Mouse (Mus musculus) heart, embryonic 16.5 days (tissue): Measurements from ENCODE around the gene Pigt. TPM values are rescaled to one million over a fixed set of nuclear protein-coding genes. Genes with fewer than 3 reads are reported as not detected.

ENCODE experiments used
- ATAC-seq: fragments of 200-750 bp; cut with Nextera tagmentation; replicated peaks from 2 replicates; pipeline ENCODE4 v1.8.0; 2017; ENCODE audit warnings: moderate number of reproducible peaks; ENCODE audit not compliant: insufficient read depth, low FRiP score; ENCODE audit errors: extremely low read depth
- H3K27ac ChIP-seq: fragments of 300-500 bp; sonication (generic); 2 replicates; pipeline ENCODE4 v1.5.1; 2014; ENCODE audit warnings: mild to moderate bottlenecking, low read length, control low read depth, moderate library complexity
- H3K27me3 ChIP-seq: fragments of 300-500 bp; sonication (generic); 2 replicates; pipeline ENCODE4 v1.6.1; 2014; ENCODE audit warnings: low read length, mixed read lengths; ENCODE audit not compliant: control insufficient read depth, insufficient read depth
- H3K36me3 ChIP-seq: fragments of 300-500 bp; sonication (generic); 2 replicates; pipeline ENCODE4 v1.6.1; 2014; ENCODE audit not compliant: control insufficient read depth, insufficient read depth
- H3K4me1 ChIP-seq: fragments of 300-500 bp; sonication (generic); 2 replicates; pipeline ENCODE4 v1.6.1; 2014; ENCODE audit warnings: low read length, mixed read lengths; ENCODE audit not compliant: control insufficient read depth, insufficient read depth
- H3K4me2 ChIP-seq: fragments of 300-500 bp; sonication (generic); 2 replicates; pipeline ENCODE4 v1.6.1; 2014; ENCODE audit warnings: low read depth, mild to moderate bottlenecking, control low read depth, low read length
- H3K4me3 ChIP-seq: fragments of 300-500 bp; sonication (generic); 2 replicates; pipeline ENCODE4 v1.5.1; 2014; ENCODE audit warnings: mild to moderate bottlenecking, control low read depth, low read length
- H3K9ac ChIP-seq: fragments of 300-500 bp; sonication (generic); 2 replicates; pipeline ENCODE4 v1.6.1; 2014; ENCODE audit warnings: low read length, control low read depth
- H3K9me3 ChIP-seq: fragments of 300-500 bp; sonication (generic); replicated peaks from 2 replicates; pipeline ENCODE4 v1.6.1; 2016; ENCODE audit warnings: low read length; ENCODE audit not compliant: control insufficient read depth
- WGBS: fragments of 180-500 bp; shearing (Covaris S2); extraction: QIAGEN DNeasy Blood & Tissue Kit; methylation state at CpG from one replicate; pipeline ENCODE4 v1.1.7; 2014; 5-methylcytosine and 5-hydroxymethylcytosine counted together
- polyA plus RNA-seq: library from polyadenylated mRNA; unstranded; fragments of >200 nt; fragmentation: Nextera tagmentation; extraction: Ambion mirVana; gene quantifications from 2 replicates; pipeline ENCODE4 v1.2.1, GENCODE M21; 2015

Gene Pigt
- polyA plus RNA-seq, 1 experiment from 2014 or later, result 46.2 TPM

- no peak overlapping the region for H3K4me2 ChIP-seq
- H3K9me3 ChIP-seq, result peaks cover 4% of the 10 kb centered on the region
- no peak for ATAC-seq
- H3K4me3 ChIP-seq, result no peak overlapping the region
- 82% methylated on average over 7 of the region's 7 CpGs for WGBS
- no peaks in the 10 kb centered on the region; the same call in 1 of the 2 replicates for H3K36me3 ChIP-seq
- H3K9ac ChIP-seq, result no peak overlapping the region
- H3K27ac ChIP-seq, result no peak overlapping the region
- peaks cover 4% of the 10 kb centered on the region; the same call in 1 of the 2 replicates for H3K27me3 ChIP-seq
- no peaks in the 10 kb centered on the region for H3K4me1 ChIP-seq
Measured at GRCm38 (mm10) chr2:164542598-164542997, 45.3 kb downstream of the Pigt start.

GRCm38 (mm10) chr2:164543745-164544144 is 46.4 kb downstream of the Pigt start:
- peaks cover 4% of the 10 kb centered on the region for H3K9me3 ChIP-seq
- WGBS, result 54% methylated on average over 2 of the region's 2 CpGs

GRCm38 (mm10) chr2:164544454-164545097 is 47.3 kb downstream of the Pigt start:
- Histone ChIP-seq H3K9ac (no peak overlapping the region), H3K9me3 (peaks cover 4% of the 10 kb centered on the region), H3K36me3 (no peaks in the 10 kb centered on the region; the same call in 1 of the 2 replicates), H3K27ac (no peak overlapping the region), H3K4me3 (no peak overlapping the region), H3K27me3 (peaks cover 2% of the 10 kb centered on the region; the same call in 1 of the 2 replicates), H3K4me2 (no peak overlapping the region), H3K4me1 (no peaks in the 10 kb centered on the region)
- no peak for ATAC-seq
- 37% methylated on average over 5 of the region's 5 CpGs for WGBS

More at GRCm38 (mm10) chr2:164543745-164544144, 46.4 kb downstream of the Pigt start:
- Histone ChIP-seq H3K27ac (no peak overlapping the region), H3K4me1 (no peaks in the 10 kb centered on the region), H3K36me3 (no peaks in the 10 kb centered on the region; the same call in 1 of the 2 replicates), H3K9ac (no peak overlapping the region), H3K4me2 (no peak overlapping the region), H3K27me3 (peaks cover 2% of the 10 kb centered on the region; the same call in 1 of the 2 replicates), H3K4me3 (no peak overlapping the region)
- no peak for ATAC-seq

- WGBS, result 33% methylated on average over 4 of the region's 4 CpGs
- Histone ChIP-seq H3K4me1 (no peaks in the 10 kb centered on the region), H3K36me3 (no peaks in the 10 kb centered on the region), H3K9ac (no peak overlapping the region), H3K4me2 (no peak overlapping the region), H3K27ac (no peak overlapping the region), H3K9me3 (no peaks in the 10 kb centered on the region), H3K27me3 (peaks cover 10% of the 10 kb centered on the region), H3K4me3 (no peak overlapping the region)
- ATAC-seq, result no peak
Measured at GRCm38 (mm10) chr2:164549338-164549737, 52.0 kb downstream of the Pigt start.

- Histone ChIP-seq H3K27me3 (peaks cover 10% of the 10 kb centered on the region), H3K27ac (no peak overlapping the region), H3K9me3 (no peaks in the 10 kb centered on the region), H3K4me3 (no peak overlapping the region), H3K4me2 (no peak overlapping the region), H3K4me1 (no peaks in the 10 kb centered on the region), H3K9ac (no peak overlapping the region), H3K36me3 (no peaks in the 10 kb centered on the region)
- 24% methylated on average over 10 of the region's 10 CpGs for WGBS
- ATAC-seq, result no peak
Measured at GRCm38 (mm10) chr2:164549963-164550894, 52.9 kb downstream of the Pigt start.

GRCm38 (mm10) chr2:164550895-164551269 is 53.6 kb downstream of the Pigt start:
- WGBS, result 67% methylated on average over 2 of the region's 2 CpGs
- Histone ChIP-seq H3K9ac (no peak overlapping the region), H3K4me3 (no peak overlapping the region), H3K4me2 (no peak overlapping the region), H3K27me3 (peaks cover 10% of the 10 kb centered on the region), H3K4me1 (no peaks in the 10 kb centered on the region), H3K27ac (no peak overlapping the region), H3K36me3 (no peaks in the 10 kb centered on the region), H3K9me3 (no peaks in the 10 kb centered on the region)
- no peak for ATAC-seq

- H3K4me1 ChIP-seq, result no peaks in the 10 kb centered on the region
- no peaks in the 10 kb centered on the region for H3K9me3 ChIP-seq
- no peak overlapping the region for H3K4me2 ChIP-seq
- H3K27me3 ChIP-seq, result peaks cover 10% of the 10 kb centered on the region
- H3K27ac ChIP-seq, result no peak overlapping the region
- WGBS, result 79% methylated on average over 9 of the region's 9 CpGs
- no peak for ATAC-seq
- H3K36me3 ChIP-seq, result no peaks in the 10 kb centered on the region
- H3K4me3 ChIP-seq, result no peak overlapping the region
- no peak overlapping the region for H3K9ac ChIP-seq
Measured at GRCm38 (mm10) chr2:164551502-164551901, 54.2 kb downstream of the Pigt start.
